Mouse (Mus musculus) 3134 (cell line): Measurements from ENCODE around the gene Ccdc177.
A peak's percentile ranks its signal among the peaks of the same experiment; 100 is the strongest.

ENCODE experiments used
- DNase-seq: peaks from one replicate; pipeline ENCODE4 v3.0.0-alpha.2; 2011; ENCODE audit warnings: low spot score; ENCODE audit not compliant: insufficient read length; ENCODE audit errors: extremely low read depth

The Ccdc177 gene

GRCm38 (mm10) chr12:80737283-80737600, 23.2 kb downstream of the Ccdc177 start:
- no peak for DNase-seq

- DNase-seq, result no peak
These were observed 23.8 kb downstream of the Ccdc177 start for GRCm38 (mm10) chr12:80736464-80737282.

GRCm38 (mm10) chr12:80734526-80735470, 25.7 kb downstream of the Ccdc177 start:
- DNase-seq, result no peak

GRCm38 (mm10) chr12:80730567-80730966, 29.9 kb downstream of the Ccdc177 start:
- peak; percentile 60 for DNase-seq

GRCm38 (mm10) chr12:80729758-80730530, 30.5 kb downstream of the Ccdc177 start:
- no peak for DNase-seq

GRCm38 (mm10) chr12:80728814-80729213, 31.7 kb downstream of the Ccdc177 start:
- no peak for DNase-seq

- DNase-seq, result no peak
These were observed 32.3 kb downstream of the Ccdc177 start for GRCm38 (mm10) chr12:80728207-80728606.

GRCm38 (mm10) chr12:80724853-80725559, 35.5 kb downstream of the Ccdc177 start:
- DNase-seq, result no peak

- DNase-seq, result no peak
These were observed 39.0 kb downstream of the Ccdc177 start for GRCm38 (mm10) chr12:80721458-80721857.

GRCm38 (mm10) chr12:80720507-80720906, 40.0 kb downstream of the Ccdc177 start:
- no peak for DNase-seq

- DNase-seq, result no peak
These were observed 41.3 kb downstream of the Ccdc177 start for GRCm38 (mm10) chr12:80719141-80719540.

- DNase-seq, result no peak
These were observed 44.6 kb downstream of the Ccdc177 start for GRCm38 (mm10) chr12:80715915-80716314.

GRCm38 (mm10) chr12:80706915-80707604, 53.4 kb downstream of the Ccdc177 start:
- DNase-seq, result no peak

- DNase-seq, result no peak
These were observed 54.1 kb downstream of the Ccdc177 start for GRCm38 (mm10) chr12:80706208-80706914.
